Mouse (Mus musculus) embryonic facial prominence, embryonic 13.5 days (tissue): ENCODE data around the gene Iqsec1. TPM values are rescaled to one million over a fixed set of nuclear protein-coding genes. Genes with fewer than 3 reads are reported as not detected.

Experiments
- ATAC-seq: fragments of 200-750 bp; cut with Nextera tagmentation; 2 replicates; pipeline ENCODE4 v1.8.0; 2017; ENCODE audit warnings: low read depth; ENCODE audit not compliant: insufficient number of reproducible peaks, insufficient read depth, low FRiP score, low TSS enrichment
- H3K27ac ChIP-seq: fragments of 300-500 bp; sonication (generic); 2 replicates; pipeline ENCODE4 v1.5.1; 2015; ENCODE audit warnings: moderate library complexity, mild to moderate bottlenecking, inconsistent platforms
- H3K27me3 ChIP-seq: fragments of 300-500 bp; sonication (generic); 2 replicates; pipeline ENCODE4 v1.6.1; 2015; ENCODE audit warnings: mild to moderate bottlenecking, inconsistent platforms
- H3K36me3 ChIP-seq: fragments of 300-500 bp; sonication (generic); 2 replicates; pipeline ENCODE4 v1.6.1; 2015; ENCODE audit warnings: mild to moderate bottlenecking, inconsistent platforms
- H3K4me1 ChIP-seq: fragments of 300-500 bp; sonication (generic); 2 replicates; pipeline ENCODE4 v1.6.1; 2015; ENCODE audit warnings: inconsistent platforms
- H3K4me2 ChIP-seq: fragments of 300-500 bp; sonication (generic); 2 replicates; pipeline ENCODE4 v1.6.1; 2015; ENCODE audit warnings: moderate library complexity, mild to moderate bottlenecking, inconsistent platforms
- H3K4me3 ChIP-seq: fragments of 300-500 bp; sonication (generic); 2 replicates; pipeline ENCODE4 v1.5.1; 2015; ENCODE audit warnings: mild to moderate bottlenecking, inconsistent platforms
- H3K9ac ChIP-seq: fragments of 300-500 bp; sonication (generic); 2 replicates; pipeline ENCODE4 v1.6.1; 2015; ENCODE audit warnings: mild to moderate bottlenecking, inconsistent platforms
- H3K9me3 ChIP-seq: fragments of 300-500 bp; sonication (generic); 2 replicates; pipeline ENCODE4 v1.6.1; 2016; ENCODE audit warnings: inconsistent platforms
- WGBS: fragments of 180-500 bp; shearing (Covaris S2); methylation state at CpG from one replicate; pipeline ENCODE4 v1.1.7; 2015; ENCODE audit warnings: mixed read lengths; 5-methylcytosine and 5-hydroxymethylcytosine counted together
- polyA plus RNA-seq: library from polyadenylated mRNA; unstranded; fragments of >200 nt; fragmentation: Nextera tagmentation; extraction: Ambion mirVana; gene quantifications from 2 replicates; pipeline ENCODE4 v1.2.1, GENCODE M21; 2015

Iqsec1 gene
- polyA plus RNA-seq, 1 experiment from 2014 or later = 11.6 TPM

DNA sequence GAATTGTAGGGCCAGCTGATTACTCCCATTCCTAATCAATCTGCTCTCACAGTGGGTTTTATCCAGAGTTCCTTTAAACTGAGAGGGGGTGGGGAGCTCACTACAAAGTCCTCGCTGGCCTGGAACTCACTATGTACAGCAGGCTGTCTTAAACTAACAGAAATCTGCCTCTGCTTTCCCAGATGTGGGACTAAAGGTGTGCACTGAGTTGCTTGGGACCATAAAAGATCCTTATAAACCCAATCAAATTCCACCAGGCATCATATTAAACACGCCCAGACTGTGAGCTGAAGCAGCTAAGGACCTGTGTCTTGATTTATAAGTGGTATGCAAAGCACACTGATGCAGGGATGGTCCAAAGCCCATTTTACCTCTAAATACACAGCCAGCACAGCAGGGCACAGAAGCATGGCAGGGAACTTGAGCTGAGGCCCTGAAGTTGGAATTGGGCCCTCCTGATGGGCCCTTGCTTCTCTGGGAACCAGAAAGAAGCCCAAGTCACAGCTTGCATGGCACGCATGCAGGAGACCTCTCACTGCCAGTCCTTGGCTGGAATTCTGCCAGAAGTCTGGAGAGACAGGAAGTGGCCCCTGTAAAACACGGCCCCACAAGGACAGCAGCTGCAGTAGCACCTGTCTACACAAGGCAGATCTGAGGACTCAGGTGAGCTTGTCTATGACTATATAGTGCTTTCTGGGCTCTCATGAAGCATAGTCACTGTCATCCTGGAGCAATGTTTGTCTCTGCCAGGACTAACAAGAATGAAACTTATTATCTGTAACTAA lies 68.7 kb downstream of the Iqsec1 start:
- no peak overlapping the region for H3K9ac ChIP-seq
- no peaks in the 10 kb centered on the region for H3K9me3 ChIP-seq
- H3K4me1 ChIP-seq = peaks cover 16% of the 10 kb centered on the region
- H3K27me3 ChIP-seq = no peaks in the 10 kb centered on the region
- H3K4me2 ChIP-seq = no peak overlapping the region
- H3K27ac ChIP-seq = no peak overlapping the region
- no peaks in the 10 kb centered on the region for H3K36me3 ChIP-seq
- 58% methylated on average over 4 of the region's 4 CpGs for WGBS
- ATAC-seq = no peak
- H3K4me3 ChIP-seq = no peak overlapping the region

DNA sequence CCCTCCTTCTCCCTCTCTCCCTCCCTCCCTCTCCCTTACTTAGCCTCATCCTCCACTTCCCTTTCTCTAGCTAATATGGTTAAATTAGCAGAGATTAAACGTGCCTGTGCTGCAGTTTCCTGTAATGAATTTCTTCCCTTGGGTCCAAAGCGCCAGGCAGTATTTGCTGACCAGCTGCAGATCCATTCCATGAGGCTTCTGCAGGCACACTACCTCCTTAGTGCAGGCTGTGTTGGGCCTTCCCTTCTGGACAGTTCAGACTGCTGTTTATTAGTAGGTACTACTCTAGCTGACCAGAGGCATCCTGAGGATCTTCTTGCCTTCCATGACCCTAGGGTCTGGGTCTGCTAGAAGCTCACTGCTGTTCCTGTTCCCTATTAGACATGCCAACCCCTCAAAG lies 72.9 kb downstream of the Iqsec1 start:
- Histone ChIP-seq H3K27me3 (no peaks in the 10 kb centered on the region), H3K27ac (no peak overlapping the region), H3K9ac (no peak overlapping the region), H3K36me3 (no peaks in the 10 kb centered on the region), H3K4me3 (no peak overlapping the region), H3K4me2 (no peak overlapping the region), H3K9me3 (no peaks in the 10 kb centered on the region), H3K4me1 (peaks cover 8% of the 10 kb centered on the region)
- no peak for ATAC-seq
- 29% methylated on average over 2 of the region's 2 CpGs for WGBS

DNA sequence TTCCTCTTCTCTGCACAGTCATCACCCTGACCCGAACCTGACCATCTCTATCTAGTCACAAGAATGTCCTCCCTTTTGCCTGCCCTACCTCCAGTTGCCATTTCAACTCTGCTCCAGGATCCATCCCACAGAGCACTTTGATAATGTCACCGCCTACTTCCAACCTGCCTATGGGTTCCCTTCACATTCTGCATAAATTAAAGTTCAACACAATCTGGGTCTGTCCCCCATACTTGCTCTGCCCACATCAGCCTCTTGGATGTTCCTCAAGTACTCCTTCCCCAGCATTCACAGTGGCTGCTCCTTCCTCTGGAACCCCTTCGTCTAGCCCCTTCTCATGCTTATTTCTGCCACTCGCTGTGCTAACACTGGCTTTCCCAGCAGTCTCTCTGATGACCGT lies 74.7 kb downstream of the Iqsec1 start:
- Histone ChIP-seq H3K9me3 (no peaks in the 10 kb centered on the region), H3K36me3 (no peaks in the 10 kb centered on the region), H3K4me1 (no peaks in the 10 kb centered on the region), H3K9ac (no peak overlapping the region), H3K27ac (no peak overlapping the region), H3K4me2 (no peak overlapping the region), H3K4me3 (no peak overlapping the region), H3K27me3 (no peaks in the 10 kb centered on the region)
- 89% methylated on average over 5 of the region's 5 CpGs for WGBS
- no peak for ATAC-seq

DNA sequence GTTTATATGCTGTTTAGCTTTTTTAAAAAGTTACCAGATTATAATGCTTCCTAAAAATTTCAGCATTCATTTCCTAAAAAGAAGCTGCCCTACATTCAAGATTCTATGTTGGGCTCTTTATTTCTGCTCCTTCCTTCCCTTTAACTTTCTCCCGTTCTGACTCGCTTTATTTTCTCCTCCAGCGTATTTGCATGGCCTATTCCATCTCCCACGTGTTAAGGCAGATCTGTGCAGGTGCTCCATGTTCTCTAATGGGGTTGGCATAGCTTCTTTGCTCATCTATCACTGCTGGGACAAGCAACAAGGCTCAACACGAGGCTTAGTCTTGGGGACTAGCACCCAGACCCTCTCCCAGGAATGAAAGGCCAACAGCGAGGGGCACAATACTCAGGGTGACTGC lies 75.7 kb downstream of the Iqsec1 start:
- WGBS = 76% methylated on average over 6 of the region's 6 CpGs
- Histone ChIP-seq H3K36me3 (no peaks in the 10 kb centered on the region), H3K4me1 (no peaks in the 10 kb centered on the region), H3K27me3 (no peaks in the 10 kb centered on the region), H3K9me3 (no peaks in the 10 kb centered on the region), H3K9ac (no peak overlapping the region), H3K27ac (no peak overlapping the region), H3K4me2 (no peak overlapping the region), H3K4me3 (no peak overlapping the region)
- ATAC-seq = no peak

DNA sequence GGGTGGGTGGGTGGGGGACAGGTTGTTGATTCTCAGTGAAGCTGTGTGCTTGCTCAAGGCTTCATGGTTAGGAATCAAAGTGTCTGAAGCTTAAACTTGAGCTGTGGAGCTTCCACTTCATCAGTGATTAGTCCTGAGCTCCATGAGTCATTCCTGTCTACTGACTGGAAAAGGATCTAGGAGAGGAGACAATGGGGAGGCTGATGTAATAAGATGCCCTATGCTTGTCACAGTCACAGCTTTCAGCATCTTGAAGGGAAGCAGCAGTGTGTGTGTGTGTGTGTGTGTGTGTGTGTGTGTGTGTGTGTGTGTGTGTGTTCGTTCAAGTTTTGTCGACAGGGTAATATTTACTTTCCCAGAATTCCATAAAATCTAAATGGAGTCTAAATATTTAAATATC lies 84.3 kb downstream of the Iqsec1 start:
- ATAC-seq = no peak
- Histone ChIP-seq H3K27me3 (0 out of 2 replicates have a peak, but pooled peaks cover 3% of the 10 kb centered on the region), H3K9ac (no peak overlapping the region), H3K4me1 (no peaks in the 10 kb centered on the region; the same call in 1 of the 2 replicates), H3K36me3 (no peaks in the 10 kb centered on the region), H3K27ac (no peak overlapping the region), H3K9me3 (no peaks in the 10 kb centered on the region), H3K4me2 (no peak overlapping the region), H3K4me3 (no peak overlapping the region)
- WGBS = 85% methylated on average over 2 of the region's 2 CpGs

DNA sequence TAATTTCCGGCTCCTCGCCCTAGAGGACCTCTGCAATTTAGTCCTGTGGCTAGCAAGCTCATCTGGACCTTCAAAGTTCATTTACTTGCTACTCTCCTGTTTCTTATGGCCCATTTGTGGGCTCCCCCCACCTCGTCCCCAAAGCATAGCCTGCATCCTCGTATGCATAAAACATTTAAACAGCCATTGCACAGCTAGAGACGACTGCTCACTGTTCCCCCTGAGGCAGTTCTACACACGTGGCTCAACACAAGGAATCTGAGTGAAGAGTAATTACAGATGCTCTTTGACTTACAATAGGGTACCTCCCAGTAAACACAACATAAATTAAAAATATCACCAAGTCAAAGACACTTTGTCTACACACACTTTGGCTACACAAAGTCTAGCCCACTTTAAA lies 88.2 kb downstream of the Iqsec1 start:
- no peak overlapping the region for H3K27ac ChIP-seq
- no peaks in the 10 kb centered on the region for H3K36me3 ChIP-seq
- H3K4me2 ChIP-seq = no peak overlapping the region
- H3K9me3 ChIP-seq = no peaks in the 10 kb centered on the region
- H3K27me3 ChIP-seq = 0 out of 2 replicates have a peak, but pooled peaks cover 3% of the 10 kb centered on the region
- H3K4me3 ChIP-seq = no peak overlapping the region
- no peaks in the 10 kb centered on the region; the same call in 1 of the 2 replicates for H3K4me1 ChIP-seq
- no peak for ATAC-seq
- H3K9ac ChIP-seq = no peak overlapping the region
- 47% methylated on average over 6 of the region's 6 CpGs for WGBS

DNA sequence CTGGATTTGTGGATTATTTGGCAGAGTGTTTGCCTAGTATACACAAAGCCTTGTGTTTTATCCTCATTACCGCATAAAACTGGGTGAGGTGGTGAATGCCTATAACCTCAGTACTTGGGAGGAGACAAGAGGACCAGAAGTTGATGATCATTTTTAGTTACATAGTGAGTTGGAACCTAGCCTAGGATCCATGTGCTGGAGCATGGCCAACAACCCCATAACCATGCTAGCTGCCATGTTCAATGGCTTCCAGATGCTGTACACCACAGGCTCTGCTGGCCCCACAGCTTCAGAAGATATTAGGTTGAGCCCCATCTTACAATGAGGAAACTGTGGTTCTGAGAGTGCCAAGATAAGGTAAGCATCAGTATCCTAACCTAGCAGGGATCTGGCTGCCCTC lies 89.2 kb downstream of the Iqsec1 start:
- H3K9ac ChIP-seq = no peak overlapping the region
- no peak overlapping the region for H3K4me3 ChIP-seq
- no peak for ATAC-seq
- H3K4me1 ChIP-seq = no peaks in the 10 kb centered on the region; the same call in 1 of the 2 replicates
- no peaks in the 10 kb centered on the region for H3K27me3 ChIP-seq
- no peak overlapping the region for H3K27ac ChIP-seq
- H3K4me2 ChIP-seq = no peak overlapping the region
- H3K36me3 ChIP-seq = no peaks in the 10 kb centered on the region
- WGBS = 93% methylated on average over 1 of the region's 1 CpGs
- no peaks in the 10 kb centered on the region for H3K9me3 ChIP-seq

DNA sequence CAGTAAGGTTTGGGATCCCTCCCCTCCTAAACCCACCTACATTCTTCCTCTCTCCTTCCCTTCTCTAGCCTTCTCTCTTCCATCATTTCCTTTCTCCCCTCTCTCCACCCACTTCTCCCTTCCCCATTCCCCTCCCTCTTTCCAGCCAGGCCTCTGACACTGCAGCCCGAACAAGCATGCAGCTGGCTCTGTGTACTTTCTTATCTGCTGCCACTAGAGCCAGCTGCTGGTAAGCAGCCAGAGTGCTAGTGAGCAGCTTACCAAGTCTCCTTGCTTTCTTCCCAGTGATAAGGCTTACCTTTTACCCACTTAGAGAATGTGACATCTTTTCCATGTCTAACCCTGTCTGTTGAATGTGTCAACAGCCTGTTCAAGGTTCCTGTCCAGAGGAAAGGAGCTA lies 90.4 kb downstream of the Iqsec1 start:
- Histone ChIP-seq H3K27ac (no peak overlapping the region), H3K4me3 (no peak overlapping the region), H3K36me3 (no peaks in the 10 kb centered on the region), H3K27me3 (no peaks in the 10 kb centered on the region), H3K9me3 (no peaks in the 10 kb centered on the region), H3K9ac (no peak overlapping the region), H3K4me2 (no peak overlapping the region), H3K4me1 (no peaks in the 10 kb centered on the region; the same call in 1 of the 2 replicates)
- ATAC-seq = no peak
- WGBS = 21% methylated on average over 1 of the region's 1 CpGs

DNA sequence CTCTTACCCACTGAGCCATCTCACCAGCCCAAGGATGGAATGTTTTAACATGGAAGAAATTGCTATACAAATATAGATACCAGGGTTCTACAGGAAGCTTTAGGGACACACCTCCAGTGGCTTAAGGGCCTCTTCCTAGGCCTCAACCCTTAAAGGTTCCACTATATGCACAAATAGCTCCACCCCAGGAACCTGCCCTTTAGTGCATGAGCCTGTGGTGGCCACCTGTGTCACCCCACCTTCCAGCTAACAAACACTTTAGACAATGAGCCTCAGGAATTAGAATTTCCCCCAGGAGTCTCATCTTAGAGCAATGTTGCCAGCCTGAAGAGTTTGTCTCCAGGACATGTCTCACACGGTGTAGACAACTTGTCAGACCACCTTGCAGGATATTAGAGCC lies 96.1 kb downstream of the Iqsec1 start:
- 86% methylated on average over 1 of the region's 1 CpGs for WGBS
- no peak overlapping the region for H3K4me2 ChIP-seq
- no peaks in the 10 kb centered on the region for H3K27me3 ChIP-seq
- no peaks in the 10 kb centered on the region for H3K4me1 ChIP-seq
- no peak overlapping the region for H3K9ac ChIP-seq
- ATAC-seq = no peak
- no peak overlapping the region for H3K27ac ChIP-seq
- H3K36me3 ChIP-seq = no peaks in the 10 kb centered on the region
- no peaks in the 10 kb centered on the region for H3K9me3 ChIP-seq
- no peak overlapping the region for H3K4me3 ChIP-seq

DNA sequence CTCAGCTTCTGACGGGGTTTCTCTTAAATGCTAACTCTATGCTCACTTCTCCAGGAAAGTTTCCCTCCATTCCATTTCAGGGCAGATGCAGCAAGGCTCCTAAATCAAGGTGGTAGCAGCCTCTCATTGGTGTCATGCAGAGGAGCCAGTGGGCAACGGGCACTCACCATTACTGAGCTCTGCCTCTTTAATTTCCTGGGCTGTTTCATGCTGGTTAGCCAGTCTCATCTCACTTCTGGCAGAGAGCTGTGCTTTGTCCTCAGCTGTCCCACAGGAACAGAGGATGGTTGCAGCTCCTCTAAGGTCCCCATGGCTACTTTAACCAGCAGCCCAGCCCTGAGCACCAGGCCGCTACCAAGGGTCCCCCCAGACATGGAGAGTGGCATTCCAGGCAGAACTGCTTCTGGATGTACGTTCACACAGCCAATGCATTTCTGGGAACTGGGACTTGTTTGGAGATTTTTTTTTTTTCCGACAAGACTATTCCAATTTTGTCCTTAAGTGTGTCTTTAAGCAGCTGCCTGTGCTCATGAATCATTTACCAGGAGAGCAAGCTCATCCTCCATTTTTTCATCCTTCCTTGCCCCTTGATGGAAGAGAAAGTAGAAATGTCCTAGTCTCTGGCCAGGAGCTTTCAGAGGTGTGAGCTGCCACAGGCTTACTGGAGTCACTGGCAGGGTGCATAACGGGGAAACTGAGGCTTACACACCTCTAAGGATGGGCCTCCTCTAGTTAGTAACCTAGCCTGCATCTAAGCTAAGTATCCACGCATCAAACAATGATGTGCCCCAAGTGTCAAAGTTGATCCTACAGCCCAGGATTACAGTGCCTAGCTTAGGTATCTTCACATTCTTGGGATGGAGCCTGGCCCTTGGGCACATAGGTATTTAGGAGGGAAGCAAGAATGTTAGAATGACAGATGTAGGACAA lies 98.9 kb downstream of the Iqsec1 start:
- WGBS = 82% methylated on average over 7 of the region's 7 CpGs
- H3K36me3 ChIP-seq = no peaks in the 10 kb centered on the region
- no peak overlapping the region for H3K27ac ChIP-seq

DNA sequence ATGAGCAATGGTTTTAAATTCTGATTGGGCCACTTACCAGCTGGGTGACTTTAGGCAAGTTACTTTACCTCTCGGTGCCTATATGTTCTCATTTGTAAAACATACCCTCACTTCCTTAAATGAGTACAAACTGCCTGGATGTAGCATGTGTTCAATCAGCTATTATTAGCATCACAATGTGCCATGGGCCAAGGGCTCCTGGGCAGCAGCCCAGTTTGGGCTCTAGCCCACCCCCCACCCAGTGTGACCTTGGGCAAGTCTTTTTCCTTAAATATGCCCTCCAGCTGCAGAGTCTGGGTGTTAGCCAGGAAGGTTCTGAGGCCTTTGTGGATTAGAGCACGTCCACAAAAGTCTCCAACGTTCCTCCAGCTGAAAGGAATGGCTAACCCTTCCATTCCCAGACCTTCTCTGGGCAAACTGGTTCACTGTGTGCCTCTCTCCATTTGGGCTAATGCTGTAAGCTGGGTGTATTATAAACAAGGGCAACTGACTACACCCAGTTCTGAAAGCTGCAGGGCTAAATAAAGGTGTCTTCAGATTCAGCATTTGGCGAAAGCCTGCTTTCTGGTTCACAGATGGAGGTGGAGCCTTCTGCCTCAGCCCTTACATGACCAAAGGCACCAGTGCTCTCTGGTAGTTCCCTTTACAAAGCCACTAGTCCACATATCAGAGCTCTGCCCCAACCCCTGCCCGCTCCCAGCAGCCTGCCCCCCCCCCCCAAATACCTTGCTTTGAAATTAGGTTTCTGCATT lies 101.3 kb downstream of the Iqsec1 start:
- H3K9me3 ChIP-seq = no peaks in the 10 kb centered on the region
- no peak overlapping the region for H3K4me2 ChIP-seq
- H3K36me3 ChIP-seq = no peaks in the 10 kb centered on the region
- no peak for ATAC-seq
- H3K4me3 ChIP-seq = no peak overlapping the region
- 76% methylated on average over 5 of the region's 5 CpGs for WGBS
- no peaks in the 10 kb centered on the region for H3K27me3 ChIP-seq
- H3K9ac ChIP-seq = no peak overlapping the region
- H3K4me1 ChIP-seq = no peaks in the 10 kb centered on the region
- H3K27ac ChIP-seq = no peak overlapping the region

More for the DNA sequence above, 98.9 kb downstream of the Iqsec1 start:
- H3K4me1 ChIP-seq = no peaks in the 10 kb centered on the region
- no peak for ATAC-seq
- no peak overlapping the region for H3K9ac ChIP-seq
- no peak overlapping the region for H3K4me3 ChIP-seq
- H3K4me2 ChIP-seq = no peak overlapping the region
- no peaks in the 10 kb centered on the region for H3K27me3 ChIP-seq
- H3K9me3 ChIP-seq = no peaks in the 10 kb centered on the region
